Mouse (Mus musculus) MEL (cell line): ENCODE measurements around the gene Tfpt.

ENCODE experiments used
- ETS1 ChIP-seq: IDR thresholded peaks from 2 replicates; pipeline ENCODE4 v1.6.1; 2012; ENCODE audit warnings: low read depth, mild to moderate bottlenecking, inconsistent platforms, low read length, improper control_type of control experiment, moderate library complexity
- GATA1 ChIP-seq: IDR thresholded peaks from 2 replicates; pipeline ENCODE4 v1.6.1; 2011; ENCODE audit warnings: low read depth, low read length, improper control_type of control experiment
- JUND ChIP-seq: IDR thresholded peaks from 2 replicates; pipeline ENCODE4 v1.6.1; 2011; ENCODE audit warnings: low read depth, mild to moderate bottlenecking, improper control_type of control experiment, low read length
- MAX ChIP-seq: IDR thresholded peaks from 2 replicates; pipeline ENCODE4 v1.6.1; 2011; ENCODE audit warnings: low read length, improper control_type of control experiment
- POLR2A ChIP-seq, 2 experiments: IDR thresholded peaks; 2 replicates each; pipeline ENCODE4 v1.6.1; 2011 to 2012; ENCODE audit warnings: low read length in 2 of 2, mild to moderate bottlenecking in 2 of 2, control low read depth in 1 of 2, improper control_type of control experiment in 1 of 2, low read depth in 1 of 2, moderate library complexity in 1 of 2; ENCODE audit not compliant: control insufficient read depth in 1 of 2, insufficient read depth in 1 of 2, poor library complexity in 1 of 2
- RAD21 ChIP-seq: IDR thresholded peaks from 2 replicates; pipeline ENCODE4 v1.6.1; 2011; ENCODE audit warnings: mild to moderate bottlenecking, low read depth, low read length, improper control_type of control experiment
- UBTF ChIP-seq: IDR thresholded peaks from 2 replicates; pipeline ENCODE4 v1.6.1; 2012; ENCODE audit warnings: low read depth, mild to moderate bottlenecking, inconsistent platforms, low read length, improper control_type of control experiment, moderate library complexity, borderline replicate concordance; ENCODE audit not compliant: insufficient read depth

- TF ChIP-seq POLR2A (IDR thresholded peaks at IDR 0.05; ENCODE audit: control insufficient read depth in 1 of 2, insufficient read depth in 1 of 2, low read depth in 1 of 2, low read length in 2 of 2, poor library complexity in 1 of 2) (peak; percentile 36 to 76; a peak in 3 of 4 replicates), GATA1 (no peak; the same call in 1 of the 2 replicates), MAX (no peak), JUND (no peak), RAD21 (no peak), ETS1 (no peak), UBTF (no peak)
Observed at GRCm38 (mm10) chr7:3644672-3645487, 15.2 kb upstream of the Tfpt start, which contains the start of gene Cnot3.
